Mouse (Mus musculus) monocyte, adult 59 days (primary cell): ENCODE measurements around the gene Safb2. TPM values are rescaled to one million over a fixed set of nuclear protein-coding genes. Genes with fewer than 3 reads are reported as not detected.

Experiments used
- total RNA-seq, 2 experiments: library from RNA; stranded (reverse); gene quantifications; one replicate each; pipeline ENCODE4 v1.2.4; 2023

Gene Safb2
- 100 to 1,000 TPM; 378 to 409 TPM for total RNA-seq

GRCm38 (mm10) chr17:56584257-56585130 lies at the start of gene Safb2, which contains the start of gene Safb:
TSS of gene Safb2 (minus strand) at chr17:56584585.
TSS of gene Safb (plus strand) at chr17:56584825.

GRCm38 (mm10) chr17:56627530-56628277 lies 43.3 kb upstream of the Safb2 start, which contains the start of gene Catsperd:
TSS of gene Catsperd (plus strand) at chr17:56628143.

GRCm38 (mm10) chr17:56626754-56627470 lies 42.5 kb upstream of the Safb2 start, which contains the start of gene Lonp1:
TSS of gene Lonp1 (minus strand) at chr17:56626887.

GRCm38 (mm10) chr17:56613236-56613844 lies 29.0 kb upstream of the Safb2 start, which contains the start of gene Rpl36:
TSS of gene Rpl36 (plus strand) at chr17:56613416.

GRCm38 (mm10) chr17:56609452-56610171 lies 25.2 kb upstream of the Safb2 start, which contains the start of gene 2410015M20Rik:
TSS of gene 2410015M20Rik (minus strand) at chr17:56609771.

GRCm38 (mm10) chr17:56554122-56554551 lies 30.2 kb downstream of the Safb2 start, which contains the start of gene Gm20219:
TSS of gene Gm20219 (minus strand) at chr17:56554387.

GRCm38 (mm10) chr17:56512310-56512709 lies 72.1 kb downstream of the Safb2 start, which contains the start of gene Znrf4:
TSS of gene Znrf4 (minus strand) at chr17:56512431.

Other genes starting within 250 kb of the Safb2 start
- 10 to 100 TPM; 51.6 to 65.6 TPM for gene Ptprs, start 108.1 kb downstream of the Safb2 start, total RNA-seq
- gene Znrf4, start 72.2 kb downstream of the Safb2 start, total RNA-seq = not detected
- gene Gm20219, start 30.2 kb downstream of the Safb2 start, total RNA-seq = 1 to 10 TPM; 4.5 to 7.7 TPM
- 100 to 1,000 TPM; 192 to 207 TPM for gene Safb, start 240 bp upstream of the Safb2 start, total RNA-seq
- gene 2410015M20Rik, start 25.2 kb upstream of the Safb2 start, total RNA-seq = 10 to 100 TPM; 62.6 to 67.6 TPM
- gene Rpl36, start 28.8 kb upstream of the Safb2 start, total RNA-seq = 100 to 1,000 TPM; 871 to 971 TPM
- gene Lonp1, start 42.3 kb upstream of the Safb2 start, total RNA-seq = 10 to 100 TPM; 30.7 to 32.1 TPM
- under 1 TPM; 0.42 to 0.55 TPM for gene Catsperd, start 43.6 kb upstream of the Safb2 start, total RNA-seq
- gene Ranbp3, start 88.7 kb upstream of the Safb2 start, total RNA-seq = 10 to 100 TPM; 68.3 to 70.9 TPM
- 10 to 100 TPM; 65.3 to 82.2 TPM for gene Ndufa11, start 133.2 kb upstream of the Safb2 start, total RNA-seq
- 1 to 10 TPM; 5.4 to 5.7 TPM for gene Vmac, start 133.4 kb upstream of the Safb2 start, total RNA-seq
- gene Nrtn, start 172.9 kb upstream of the Safb2 start, total RNA-seq = not detected
- gene Dus3l, start 180.2 kb upstream of the Safb2 start, total RNA-seq = 10 to 100 TPM; 47.3 to 49.5 TPM
- gene Prr22, start 185.7 kb upstream of the Safb2 start, total RNA-seq = under 1 TPM; 0.42 to 0.70 TPM
- 10 to 100 TPM; 71.8 to 73.4 TPM for gene Rfx2, start 246.4 kb upstream of the Safb2 start, total RNA-seq